26 mouse cellular contexts compared by ENCODE assay signal in genomic region chr10:128236321-128236720, GRCm38 (mm10). TPM values are rescaled to one million over a fixed set of nuclear protein-coding genes. Genes with fewer than 3 reads are reported as not detected.
DNase-seq lines count a peak whose midpoint lies in the region; ATAC-seq lines count a peak whose summit lies in the region.
"Had no signal": no experiment of that assay in that cellular context is flagged by ENCODE, and none has a peak within 500 bp of the region (broad histone marks: within the 10 kb centered on the region; RNA-seq: fewer than 3 reads in every experiment).

No protein-coding gene starts in this region.

- 0 out of 2 replicates have a peak overlapping the region, but pooled peaks have one; percentile 35 for H3K27ac ChIP-seq in embryonic facial prominence, embryonic 11.5 days (replicated peaks; ENCODE audit: low read depth, low read length)
- H3K27ac ChIP-seq in limb, embryonic 11.5 days (replicated peaks; ENCODE audit: low read depth, low read length): no peak overlapping the region
- H3K27ac ChIP-seq: hindbrain, embryonic 10.5 days; liver, embryonic 15.5 days; stomach, embryonic 15.5 days had no signal

- 52% methylated on average over 4 of the region's 4 CpGs for WGBS in embryonic facial prominence, embryonic 11.5 days
- 41% methylated on average over 4 of the region's 4 CpGs for WGBS in limb, embryonic 11.5 days

- peak; percentile 23 for DNase-seq in retina, adult 2 months (ENCODE audit: low read depth, low spot score)
- DNase-seq in retina, embryonic 14.5 days (ENCODE audit: low spot score): no peak
- DNase-seq in embryonic facial prominence, embryonic 11.5 days (ENCODE audit: low spot score): peak; percentile 61
- DNase-seq in limb, embryonic 11.5 days (ENCODE audit: low spot score): no peak
- DNase-seq in frontal cortex, postnatal 25 days (ENCODE audit: low spot score in 2 of 2): no peak
- no peak for DNase-seq in thymus, postnatal 4 days
- no peak for DNase-seq in right cerebral cortex, postnatal 25 days
- DNase-seq: adrenal gland, postnatal 10 days; cerebellum, adult 11 months; cerebellum, postnatal 14 days; gastrocnemius, postnatal 36 days; kidney, adult 11 months; spleen, adult 18-20 months; thymus, adult 2 months had no signal

- no peaks in the 10 kb centered on the region for H3K4me1 ChIP-seq in embryonic facial prominence, embryonic 11.5 days (ENCODE audit: control insufficient read depth, insufficient read depth, low read length)
- peaks cover 9% of the 10 kb centered on the region for H3K4me1 ChIP-seq in limb, embryonic 11.5 days (ENCODE audit: control insufficient read depth, insufficient read depth, low read length)
- H3K4me1 ChIP-seq: stomach, embryonic 15.5 days had no signal

- no peak for ATAC-seq in embryonic facial prominence, embryonic 11.5 days (replicated peaks; ENCODE audit: insufficient number of reproducible peaks, low FRiP score, low TSS enrichment, low read depth)
- no peak for ATAC-seq in limb, embryonic 11.5 days (ENCODE audit: insufficient number of reproducible peaks, low FRiP score, low TSS enrichment, low read depth)
- ATAC-seq: Patski had no signal

- no peak overlapping the region for H3K4me3 ChIP-seq in embryonic facial prominence, embryonic 11.5 days (ENCODE audit: low read depth, low read length)
- no peak overlapping the region for H3K4me3 ChIP-seq in limb, embryonic 11.5 days (ENCODE audit: low read depth, low read length)
- H3K4me3 ChIP-seq: hindbrain, embryonic 10.5 days; liver, embryonic 15.5 days; stomach, embryonic 15.5 days had no signal

- no peaks in the 10 kb centered on the region for H3K27me3 ChIP-seq in embryonic facial prominence, embryonic 11.5 days (ENCODE audit: control insufficient read depth, insufficient read depth, low read length)
- no peaks in the 10 kb centered on the region for H3K27me3 ChIP-seq in limb, embryonic 11.5 days (ENCODE audit: control insufficient read depth, insufficient read depth, low read length)
- H3K27me3 ChIP-seq: liver, embryonic 15.5 days; Patski; stomach, embryonic 15.5 days had no signal

- no peak overlapping the region for H3K4me2 ChIP-seq in embryonic facial prominence, embryonic 11.5 days (ENCODE audit: low read depth, low read length)
- H3K4me2 ChIP-seq in limb, embryonic 11.5 days (ENCODE audit: low read depth, severe bottlenecking): no peak overlapping the region
- H3K4me2 ChIP-seq: liver, embryonic 15.5 days; midbrain, embryonic 11.5 days; stomach, embryonic 15.5 days had no signal

- no peaks in the 10 kb centered on the region for H3K9me3 ChIP-seq in embryonic facial prominence, embryonic 11.5 days (replicated peaks; ENCODE audit: control insufficient read depth, low read length)
- no peaks in the 10 kb centered on the region for H3K9me3 ChIP-seq in limb, embryonic 11.5 days (ENCODE audit: control insufficient read depth, low read length)
- H3K9me3 ChIP-seq: hindbrain, embryonic 10.5 days; liver, embryonic 15.5 days; stomach, embryonic 15.5 days had no signal

- peaks cover 8% of the 10 kb centered on the region for H3K36me3 ChIP-seq in embryonic facial prominence, embryonic 11.5 days (replicated peaks; ENCODE audit: control insufficient read depth, insufficient read depth, low read depth, low read length)
- H3K36me3 ChIP-seq in limb, embryonic 11.5 days (ENCODE audit: control insufficient read depth, insufficient read depth, low read length): peaks cover 16% of the 10 kb centered on the region

- H3K9ac ChIP-seq in embryonic facial prominence, embryonic 11.5 days (replicated peaks; ENCODE audit: low read length): no peak overlapping the region; the same call in 1 of the 2 replicates
- 0 out of 2 replicates have a peak overlapping the region, but pooled peaks have one; percentile 27 for H3K9ac ChIP-seq in limb, embryonic 11.5 days (ENCODE audit: low read length)
- H3K9ac ChIP-seq: liver, embryonic 15.5 days; stomach, embryonic 15.5 days had no signal

RNA-seq across cellular contexts. Expression of gene Timeless, which starts 4.5 kb away (rescaled TPM):
- 64.2 and 66.6 TPM in 2 replicates for polyA plus RNA-seq in embryonic facial prominence, embryonic 11.5 days (2014; fragmentation: Nextera tagmentation; extraction: Ambion mirVana)
- 92.9 and 95.6 TPM in 2 replicates for polyA plus RNA-seq in limb, embryonic 11.5 days (2014; fragmentation: Nextera tagmentation; extraction: Ambion mirVana)

RNA-seq across cellular contexts. Expression of gene Mip, which starts 10.7 kb away (rescaled TPM):
- 0.45 TPM in 1 of 2 replicates, not detected in the other for polyA plus RNA-seq in embryonic facial prominence, embryonic 11.5 days (2014; fragmentation: Nextera tagmentation; extraction: Ambion mirVana)
- polyA plus RNA-seq in limb, embryonic 11.5 days (2014; fragmentation: Nextera tagmentation; extraction: Ambion mirVana): 0.32 and 0.41 TPM in 2 replicates
- polyA plus RNA-seq: heart, postnatal 0 days; kidney, embryonic 16.5 days; large intestine, adult 2 months; liver, embryonic 15.5 days; lung, embryonic 16.5 days; midbrain, embryonic 11.5 days; neural tube, embryonic 11.5 days; stomach, embryonic 15.5 days; urinary bladder, adult 2 months had no signal

RNA-seq across cellular contexts. Expression of gene Apon, which starts 17.6 kb away (rescaled TPM):
- 0.21 and 0.80 TPM in 2 replicates for polyA plus RNA-seq in embryonic facial prominence, embryonic 11.5 days (2014; fragmentation: Nextera tagmentation; extraction: Ambion mirVana)
- 0.50 and 0.52 TPM in 2 replicates for polyA plus RNA-seq in limb, embryonic 11.5 days (2014; fragmentation: Nextera tagmentation; extraction: Ambion mirVana)
- polyA plus RNA-seq: heart, postnatal 0 days; urinary bladder, adult 2 months had no signal

RNA-seq across cellular contexts. Expression of gene Spryd4, which starts 24.7 kb away (rescaled TPM):
- polyA plus RNA-seq in embryonic facial prominence, embryonic 11.5 days (2014; fragmentation: Nextera tagmentation; extraction: Ambion mirVana): 30.7 and 33.7 TPM in 2 replicates
- polyA plus RNA-seq in limb, embryonic 11.5 days (2014; fragmentation: Nextera tagmentation; extraction: Ambion mirVana): 32.5 and 33.1 TPM in 2 replicates

RNA-seq across cellular contexts. Expression of gene Apof, which starts 32.1 kb away (rescaled TPM):
- polyA plus RNA-seq in embryonic facial prominence, embryonic 11.5 days (2014; fragmentation: Nextera tagmentation; extraction: Ambion mirVana): not detected in 2 replicates
- polyA plus RNA-seq in limb, embryonic 11.5 days (2014; fragmentation: Nextera tagmentation; extraction: Ambion mirVana): not detected in 2 replicates
- polyA plus RNA-seq: brain, embryonic 14.5 days; heart, postnatal 0 days; hindbrain, embryonic 10.5 days; midbrain, embryonic 11.5 days; neural tube, embryonic 11.5 days had no signal

Comparison
In these comparisons a context has a peak if more than half of its experiments do, and no peak if none do; other contexts are left out.
1. DNase-seq: peak in retina, adult 2 months (single experiment) and embryonic facial prominence, embryonic 11.5 days (single experiment); none in retina, embryonic 14.5 days (single experiment), limb, embryonic 11.5 days (single experiment), frontal cortex, postnatal 25 days (0 of 2), thymus, postnatal 4 days (single experiment) and right cerebral cortex, postnatal 25 days (single experiment).